Mouse (Mus musculus): ENCODE measurements around the gene 6430548M08Rik.

The 6430548M08Rik gene

GRCm38 (mm10) chr8:120109149-120109548 is 4.8 kb upstream of the 6430548M08Rik start:
- DNase-seq, result no peak

GRCm38 (mm10) chr8:120110966-120111365 is 3.0 kb upstream of the 6430548M08Rik start:
- no peak for DNase-seq

DNA sequence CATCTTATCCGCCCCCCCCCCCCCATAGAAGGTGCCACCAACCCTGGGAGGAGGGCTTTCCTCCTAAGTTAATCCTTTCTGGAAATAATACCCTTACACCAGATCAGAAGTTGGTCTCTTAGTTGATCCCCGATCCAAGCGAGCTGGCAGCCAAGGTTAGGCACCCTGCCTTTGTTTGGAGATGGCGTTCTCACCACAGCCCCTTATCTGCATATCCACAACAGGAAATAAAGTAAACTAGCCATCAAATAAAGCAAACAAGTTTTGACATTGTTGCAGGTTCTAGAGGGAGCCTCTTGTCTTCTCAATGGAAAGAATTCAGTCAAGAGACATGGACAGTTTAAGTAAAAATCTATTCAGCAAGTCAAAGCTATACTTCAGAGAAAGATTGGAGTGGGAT is 2.6 kb upstream of the 6430548M08Rik start:
- DNase-seq, result no peak

GRCm38 (mm10) chr8:120112535-120112934 is 1.4 kb upstream of the 6430548M08Rik start:
- DNase-seq, result no peak

GRCm38 (mm10) chr8:120113306-120113705 is 646 bp upstream of the 6430548M08Rik start:
- no peak for DNase-seq

DNA sequence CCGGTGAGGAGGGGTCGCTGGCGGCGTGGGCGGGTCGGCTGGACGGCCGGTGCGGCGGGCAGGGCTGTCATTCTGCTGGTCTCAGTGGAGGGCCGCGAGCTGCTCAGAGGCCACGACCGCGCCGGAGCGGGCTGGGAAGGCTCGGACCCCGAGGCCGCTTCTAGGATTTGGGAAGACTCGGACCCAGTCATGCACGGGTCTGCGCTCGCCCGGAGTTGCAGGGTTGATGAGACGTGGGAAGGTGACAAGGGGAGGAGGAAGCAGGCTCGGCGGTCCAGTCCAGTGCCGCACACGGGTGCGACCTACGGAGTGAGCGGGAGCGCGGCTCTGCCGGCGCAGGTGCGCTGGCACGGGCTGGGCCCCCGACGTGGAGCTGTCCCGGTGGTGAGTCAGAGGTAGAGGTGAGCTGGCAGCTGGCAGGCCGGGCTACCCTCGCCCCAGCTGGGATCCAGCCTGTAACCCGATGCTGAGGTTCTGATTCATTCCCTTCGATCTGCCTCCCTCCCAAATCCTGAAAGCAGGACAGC is 426 bp downstream of the 6430548M08Rik start:
- DNase-seq, result no peak

- no peak for DNase-seq
These were observed 2.6 kb downstream of the 6430548M08Rik start for GRCm38 (mm10) chr8:120116600-120116999.

DNA sequence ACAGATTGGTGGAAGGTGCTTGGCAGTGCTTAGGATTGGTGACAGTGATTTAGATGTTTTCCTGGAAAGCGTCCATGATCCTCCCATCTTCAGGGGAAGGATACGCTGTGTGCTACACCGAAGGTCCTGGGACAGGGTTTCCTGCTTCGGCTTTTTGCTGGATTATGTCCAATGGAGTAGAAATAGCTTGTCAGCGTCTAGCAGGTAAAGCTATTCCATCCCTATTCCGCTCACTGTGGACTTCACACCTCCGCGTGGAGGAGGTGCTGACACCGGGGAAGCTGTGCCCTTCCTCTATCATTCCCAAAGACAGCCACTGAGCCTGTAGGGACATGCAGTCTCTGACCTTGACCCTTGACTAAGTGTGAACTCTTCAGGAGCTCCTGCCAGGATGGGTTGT is 4.2 kb downstream of the 6430548M08Rik start:
- no peak for DNase-seq

GRCm38 (mm10) chr8:120118847-120119246 is 4.9 kb downstream of the 6430548M08Rik start:
- DNase-seq, result no peak

GRCm38 (mm10) chr8:120119429-120119828 is 5.5 kb downstream of the 6430548M08Rik start:
- no peak for DNase-seq

GRCm38 (mm10) chr8:120119931-120120330 is 6.0 kb downstream of the 6430548M08Rik start:
- no peak for DNase-seq

DNA sequence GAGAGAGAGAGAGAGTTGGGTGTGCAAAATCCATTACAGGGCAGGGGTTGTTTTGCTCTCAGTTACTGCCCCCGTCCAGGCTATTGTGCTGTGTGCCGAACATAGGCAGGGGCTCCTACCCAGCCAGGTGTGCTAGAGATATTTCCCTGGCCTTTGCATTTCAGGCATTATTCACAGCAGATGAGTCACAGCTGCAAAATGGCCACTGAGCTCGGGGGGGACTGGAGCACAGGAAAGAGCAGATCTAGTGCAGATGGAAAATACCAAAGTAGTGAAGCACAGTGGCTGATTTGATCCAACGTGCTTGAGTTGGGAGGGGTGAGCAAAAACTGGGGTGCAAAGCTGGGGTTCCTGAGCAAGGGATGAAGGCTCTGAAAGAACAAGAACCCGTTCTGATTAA is 7.0 kb downstream of the 6430548M08Rik start:
- no peak for DNase-seq

DNA sequence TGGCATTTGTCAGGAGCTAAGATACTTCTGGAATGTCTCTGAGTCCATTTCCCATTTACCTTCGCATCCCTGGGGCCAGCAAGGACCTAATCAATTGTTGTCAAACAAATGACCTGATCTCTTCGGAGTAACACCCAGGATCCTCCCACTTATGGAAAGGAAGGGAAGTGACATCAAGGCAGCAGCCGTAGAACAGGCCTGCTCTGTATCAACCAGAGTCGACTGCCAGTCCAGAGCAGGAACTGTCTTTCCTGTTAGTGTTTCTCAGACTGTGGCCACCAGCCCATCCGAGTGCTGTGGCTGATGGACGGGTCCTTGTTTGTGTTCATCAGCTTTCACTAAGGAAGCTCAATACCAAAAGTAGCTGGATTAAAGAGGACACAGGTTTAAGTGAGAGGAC is 10.3 kb downstream of the 6430548M08Rik start:
- DNase-seq, result no peak

- DNase-seq, result peak; percentile 71
These were observed 11.0 kb downstream of the 6430548M08Rik start for GRCm38 (mm10) chr8:120124836-120125389.

DNA sequence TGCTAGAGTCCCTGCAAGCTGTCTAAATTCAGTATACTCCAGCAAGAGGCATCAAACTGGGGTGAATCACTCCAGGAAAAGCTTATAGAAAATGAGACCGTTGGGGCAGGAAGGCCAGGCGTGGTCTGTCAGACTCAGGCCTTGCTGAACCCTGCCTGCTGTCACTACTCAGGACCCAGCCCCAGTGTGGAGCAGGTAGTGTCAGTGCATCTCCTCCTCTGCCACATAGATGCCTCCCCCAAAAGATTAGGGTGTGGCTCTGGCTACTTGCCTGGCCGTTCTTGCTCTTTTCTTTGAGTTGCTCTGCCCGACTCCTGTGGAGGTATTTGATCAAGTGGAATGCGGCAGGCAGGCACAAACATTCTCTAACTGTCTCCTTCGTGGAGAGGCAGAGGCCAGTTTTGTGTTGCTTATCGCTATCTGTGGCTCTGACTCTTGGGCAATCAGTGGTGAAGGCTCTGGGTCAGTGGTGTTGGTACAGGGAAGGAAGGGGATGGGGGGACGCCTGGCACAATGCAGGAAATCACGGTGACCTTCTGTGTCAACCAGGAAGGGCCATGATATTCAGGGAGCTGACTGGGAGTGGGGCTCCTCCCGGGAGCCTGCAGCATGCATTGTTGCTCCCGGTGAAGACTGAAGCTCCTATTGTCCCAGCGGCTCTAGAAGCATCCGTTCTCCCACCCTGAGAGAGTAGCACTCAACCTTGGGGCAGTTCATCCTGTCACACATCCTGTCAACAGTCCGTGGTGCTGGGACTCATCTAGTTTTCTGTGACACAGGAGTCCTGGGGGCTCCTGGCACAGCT is 12.6 kb downstream of the 6430548M08Rik start:
- DNase-seq, result peak; percentile 34

DNA sequence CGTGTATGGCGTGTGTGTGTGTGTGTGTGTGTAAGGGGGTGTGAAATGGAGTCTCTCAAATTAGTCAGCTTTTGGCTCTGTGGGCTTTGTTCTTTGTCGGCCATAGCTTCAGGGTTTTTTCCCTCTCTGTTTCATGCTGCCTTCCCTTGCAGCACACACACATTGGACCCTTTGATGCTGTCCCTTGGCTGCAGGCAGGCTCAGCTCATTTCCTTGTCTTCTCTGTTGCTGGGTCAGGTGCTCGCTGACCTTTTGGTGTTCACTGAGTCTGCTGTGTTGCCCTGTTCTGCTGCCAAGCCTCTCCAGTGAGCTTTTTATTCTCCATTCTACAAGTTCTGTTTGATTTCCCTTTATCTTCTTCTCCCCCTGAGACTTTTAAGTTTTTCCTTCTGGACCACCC is 15.6 kb downstream of the 6430548M08Rik start:
- no peak for DNase-seq

GRCm38 (mm10) chr8:120131158-120131557 is 17.2 kb downstream of the 6430548M08Rik start:
- no peak for DNase-seq

- DNase-seq, result no peak
These were observed 19.2 kb downstream of the 6430548M08Rik start for GRCm38 (mm10) chr8:120133169-120133568.

DNA sequence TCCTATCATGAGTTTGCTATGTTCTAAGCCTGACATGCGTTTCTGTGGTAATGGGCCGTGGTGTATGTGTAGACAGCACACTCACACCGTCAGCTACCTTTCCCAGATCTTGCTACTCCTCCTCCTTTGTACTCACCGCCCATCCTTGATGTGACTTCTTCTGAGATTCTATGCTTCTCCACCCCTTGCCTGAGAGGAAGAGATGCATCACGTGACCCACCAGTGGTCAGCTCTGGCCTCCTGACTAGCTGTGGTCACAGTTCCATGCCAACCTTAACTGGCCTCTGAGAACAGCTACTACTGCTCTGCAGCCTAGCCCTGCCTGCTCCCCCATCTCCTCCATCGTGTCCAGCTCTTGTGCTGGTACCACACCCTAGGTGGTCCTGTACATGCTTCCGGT is 21.7 kb downstream of the 6430548M08Rik start:
- no peak for DNase-seq

- DNase-seq, result no peak
These were observed 22.7 kb downstream of the 6430548M08Rik start for GRCm38 (mm10) chr8:120136618-120137017.

DNA sequence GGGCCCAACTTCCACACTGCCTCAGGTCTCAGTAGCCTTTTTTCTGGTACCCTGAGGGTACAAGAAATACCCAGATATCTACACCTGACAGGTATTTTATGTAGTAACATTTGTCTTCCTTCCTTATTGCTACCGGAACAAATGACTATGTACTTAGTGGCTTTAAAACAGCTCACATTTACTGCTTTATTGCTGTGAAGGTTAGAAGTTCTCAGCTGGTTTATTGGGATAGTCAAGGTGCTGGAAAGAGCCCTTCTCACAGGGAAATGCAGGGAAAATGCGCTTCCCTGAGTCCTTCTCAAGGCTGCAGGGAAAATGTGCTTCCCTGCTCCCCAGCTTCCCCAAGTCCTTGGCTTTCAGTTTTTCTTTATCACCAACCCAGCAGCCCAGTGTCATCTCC is 25.0 kb downstream of the 6430548M08Rik start:
- no peak for DNase-seq

- DNase-seq, result no peak
These were observed 26.8 kb downstream of the 6430548M08Rik start for GRCm38 (mm10) chr8:120140769-120141168.

GRCm38 (mm10) chr8:120143911-120144651 is 30.1 kb downstream of the 6430548M08Rik start:
- peak; percentile 35 for DNase-seq

All from retina, postnatal 1 day (tissue).